Mouse (Mus musculus): ENCODE measurements around the gene Tmed9.

DNA sequence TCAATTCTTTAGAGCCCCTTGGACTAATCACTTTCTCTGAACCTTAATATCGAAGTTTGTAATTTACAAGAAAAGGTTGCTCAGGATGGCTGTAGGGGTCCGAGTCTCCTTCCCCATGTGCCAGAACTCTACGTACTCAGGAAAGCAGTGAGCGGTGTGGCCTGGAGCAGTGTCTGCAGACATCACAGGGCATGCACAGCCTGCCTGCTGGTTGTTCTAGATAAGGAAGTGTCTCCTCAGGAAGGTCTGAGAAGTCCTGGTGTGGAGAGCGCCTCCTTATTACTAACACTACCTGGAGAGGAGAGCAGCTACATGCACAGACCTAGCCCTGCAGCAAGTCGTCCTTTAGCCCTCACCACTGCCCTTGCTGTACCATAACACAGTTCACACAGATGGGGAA lies 28.7 kb upstream of the Tmed9 start:
- TF ChIP-seq CTCF (IDR thresholded peaks at IDR 0.05; ENCODE audit: control insufficient read depth, insufficient read depth, low read length) (no peak), POLR2A (IDR thresholded peaks at IDR 0.05; ENCODE audit: borderline replicate concordance, control insufficient read depth, low read depth, low read length) (no peak)

Data from bone marrow, adult 2 months (tissue).